9 mouse cellular contexts compared by ENCODE assay signal in genomic region chr1:153191943-153192329, GRCm38 (mm10). TPM values are rescaled to one million over a fixed set of nuclear protein-coding genes. Genes with fewer than 3 reads are reported as not detected.
DNase-seq lines count a peak whose midpoint lies in the region; ATAC-seq lines count a peak whose summit lies in the region.
"Had no signal": no experiment of that assay in that cellular context is flagged by ENCODE, and none has a peak within 500 bp of the region (broad histone marks: within the 10 kb centered on the region; RNA-seq: fewer than 3 reads in every experiment).

No protein-coding gene starts in this region.

- DNase-seq in embryo, embryonic 11 days = peak; percentile 49
- no peak for DNase-seq in embryo, embryonic 9.5 days (ENCODE audit: extremely low spot score)
- peak; percentile 67 for DNase-seq in MN1 (ENCODE audit: low spot score)
- DNase-seq in frontal cortex, postnatal 36 days (ENCODE audit: low spot score in 2 of 2) = peak; percentile 27 to 47
- DNase-seq in kidney, adult 11 months = peak; percentile 80
- DNase-seq in B cell, adult 2 months = no peak

- H3K9me3 ChIP-seq in limb, embryonic 15.5 days = no peaks in the 10 kb centered on the region
- H3K9me3 ChIP-seq in stomach, embryonic 16.5 days (replicated peaks; ENCODE audit: control insufficient read depth, low read length) = no peaks in the 10 kb centered on the region
- H3K9me3 ChIP-seq: megakaryocyte, embryonic 14.5 days had no signal

- H3K4me2 ChIP-seq in limb, embryonic 15.5 days = no peak overlapping the region
- H3K4me2 ChIP-seq in stomach, embryonic 16.5 days (ENCODE audit: low read depth, low read length) = peak overlapping the region; percentile 4

- ATAC-seq in limb, embryonic 15.5 days (ENCODE audit: insufficient number of reproducible peaks, low FRiP score, low TSS enrichment, low read depth) = peak; percentile 58; the same call in 1 of the 2 replicates
- ATAC-seq in stomach, embryonic 16.5 days (ENCODE audit: insufficient read depth, low FRiP score) = peak; percentile 61; the same call in 1 of the 2 replicates

- WGBS in limb, embryonic 15.5 days = 4% methylated on average over 4 of the region's 5 CpGs
- WGBS in stomach, embryonic 16.5 days = 23% methylated on average over 5 of the region's 5 CpGs

- no peaks in the 10 kb centered on the region for H3K36me3 ChIP-seq in limb, embryonic 15.5 days
- no peaks in the 10 kb centered on the region for H3K36me3 ChIP-seq in stomach, embryonic 16.5 days (ENCODE audit: control insufficient read depth, insufficient read depth, low read length)

- H3K9ac ChIP-seq in limb, embryonic 15.5 days = no peak overlapping the region
- peak overlapping the region; percentile 43; the same call in 1 of the 2 replicates for H3K9ac ChIP-seq in stomach, embryonic 16.5 days (ENCODE audit: low read length)

- H3K4me3 ChIP-seq in limb, embryonic 15.5 days = no peak overlapping the region
- H3K4me3 ChIP-seq in stomach, embryonic 16.5 days (replicated peaks; ENCODE audit: low read length) = no peak overlapping the region
- H3K4me3 ChIP-seq: megakaryocyte, embryonic 14.5 days had no signal

- no peaks in the 10 kb centered on the region for H3K27me3 ChIP-seq in limb, embryonic 15.5 days
- no peaks in the 10 kb centered on the region for H3K27me3 ChIP-seq in stomach, embryonic 16.5 days (ENCODE audit: control insufficient read depth, insufficient read depth, low read length)

- peak overlapping the region; percentile 38; the same call in 1 of the 2 replicates for H3K27ac ChIP-seq in limb, embryonic 15.5 days
- peak overlapping the region; percentile 85 for H3K27ac ChIP-seq in stomach, embryonic 16.5 days (ENCODE audit: low read length)

- peaks cover 17% of the 10 kb centered on the region for H3K4me1 ChIP-seq in limb, embryonic 15.5 days
- H3K4me1 ChIP-seq in stomach, embryonic 16.5 days (ENCODE audit: control insufficient read depth, insufficient read depth, low read length) = peaks cover 6% of the 10 kb centered on the region

RNA-seq across cellular contexts. Expression of gene Lamc2, which starts 5.7 kb away (rescaled TPM):
- 12.1 and 12.2 TPM in 2 replicates for polyA plus RNA-seq in limb, embryonic 15.5 days (2015; fragmentation: Nextera tagmentation; extraction: Ambion mirVana)
- 15.6 and 20.9 TPM in 2 replicates for polyA plus RNA-seq in stomach, embryonic 16.5 days (2015; fragmentation: Nextera tagmentation; extraction: Ambion mirVana)

Comparison
In these comparisons a context has a peak if more than half of its experiments do, and no peak if none do; other contexts are left out.
1. DNase-seq: peak in embryo, embryonic 11 days (single experiment), MN1 (single experiment), frontal cortex, postnatal 36 days (2 of 2) and kidney, adult 11 months (single experiment); none in embryo, embryonic 9.5 days (single experiment) and B cell, adult 2 months (0 of 2).